ENCODE assay signal across 25 mouse cellular contexts in genomic region chr8:57409333-57409732, GRCm38 (mm10). TPM values are rescaled to one million over a fixed set of nuclear protein-coding genes. Genes with fewer than 3 reads are reported as not detected.
DNase-seq lines count a peak whose midpoint lies in the region; ATAC-seq and TF ChIP-seq lines count a peak whose summit lies in the region.
"Had no signal": no experiment of that assay in that cellular context is flagged by ENCODE, and none has a peak within 500 bp of the region (broad histone marks: within the 10 kb centered on the region; RNA-seq: fewer than 3 reads in every experiment).

No protein-coding gene starts in this region.

- TF ChIP-seq CTCF in kidney, adult 2 months (conservative IDR thresholded peaks at IDR 0.05; ENCODE audit: insufficient read depth, insufficient read length, low read depth, low read length): no peak
- no peak for TF ChIP-seq CTCF in lung, adult 2 months (IDR thresholded peaks at IDR 0.05; ENCODE audit: insufficient read depth, low read length)

- no peak overlapping the region for H3K4me3 ChIP-seq in kidney, embryonic 16.5 days (ENCODE audit: low read length)
- no peak overlapping the region for H3K4me3 ChIP-seq in kidney, adult 2 months (ENCODE audit: insufficient read depth, low read depth, low read length)
- no peak overlapping the region for H3K4me3 ChIP-seq in limb, embryonic 13.5 days
- H3K4me3 ChIP-seq in midbrain, embryonic 15.5 days: no peak overlapping the region
- H3K4me3 ChIP-seq in lung, adult 2 months (replicated peaks; ENCODE audit: extremely low read depth, low read depth, low read length): no peak overlapping the region
- H3K4me3 ChIP-seq: heart, embryonic 12.5 days; hindbrain, embryonic 12.5 days; liver, embryonic 15.5 days had no signal

- DNase-seq in heart, adult 11 months: peak; percentile 3
- DNase-seq in heart, postnatal 10 days: no peak
- no peak for DNase-seq in kidney, adult 2 months
- DNase-seq in lung, adult 2 months: no peak
- DNase-seq in urinary bladder, postnatal 25 days (ENCODE audit: low spot score): no peak
- DNase-seq: cerebellum, adult 11 months; cerebellum, postnatal 10 days; gastrocnemius, postnatal 10 days; heart, adult 18-20 months; heart, postnatal 14 days; kidney, postnatal 36 days; liver; right cerebral cortex, adult 18-20 months; right cerebral cortex, postnatal 4 days had no signal

- H3K4me2 ChIP-seq in kidney, embryonic 16.5 days (replicated peaks; ENCODE audit: low read depth, low read length): no peak overlapping the region
- H3K4me2 ChIP-seq in limb, embryonic 13.5 days (replicated peaks): peak overlapping the region; percentile 60; the same call in 1 of the 2 replicates
- H3K4me2 ChIP-seq in midbrain, embryonic 15.5 days: no peak overlapping the region
- H3K4me2 ChIP-seq: liver, embryonic 15.5 days had no signal

- no peak overlapping the region for H3K9ac ChIP-seq in kidney, embryonic 16.5 days (replicated peaks; ENCODE audit: low read length)
- H3K9ac ChIP-seq in limb, embryonic 13.5 days: no peak overlapping the region
- H3K9ac ChIP-seq in midbrain, embryonic 15.5 days: no peak overlapping the region
- H3K9ac ChIP-seq: heart, embryonic 12.5 days; hindbrain, embryonic 12.5 days; liver, embryonic 15.5 days; neural tube, embryonic 15.5 days had no signal

- H3K9me3 ChIP-seq in kidney, embryonic 16.5 days (ENCODE audit: low read length): no peaks in the 10 kb centered on the region
- H3K9me3 ChIP-seq in limb, embryonic 13.5 days: no peaks in the 10 kb centered on the region
- no peaks in the 10 kb centered on the region for H3K9me3 ChIP-seq in midbrain, embryonic 15.5 days
- H3K9me3 ChIP-seq: heart, embryonic 12.5 days; hindbrain, embryonic 12.5 days; liver, embryonic 15.5 days; neural tube, embryonic 15.5 days had no signal

- ATAC-seq in kidney, embryonic 16.5 days (ENCODE audit: low FRiP score, low TSS enrichment): peak; percentile 71
- ATAC-seq in limb, embryonic 13.5 days (ENCODE audit: low FRiP score, low read depth): no peak
- ATAC-seq in midbrain, embryonic 15.5 days (replicated peaks): 0 out of 2 replicates have a peak, but pooled peaks have one; percentile 12
- ATAC-seq: lung, postnatal 0 days had no signal

- H3K36me3 ChIP-seq in kidney, embryonic 16.5 days (ENCODE audit: insufficient read depth, low read length): no peaks in the 10 kb centered on the region
- H3K36me3 ChIP-seq in kidney, adult 2 months (ENCODE audit: control insufficient read depth, insufficient read depth, low read length): no peaks in the 10 kb centered on the region
- H3K36me3 ChIP-seq in limb, embryonic 13.5 days: no peaks in the 10 kb centered on the region
- no peaks in the 10 kb centered on the region for H3K36me3 ChIP-seq in midbrain, embryonic 15.5 days (replicated peaks)
- H3K36me3 ChIP-seq: heart, embryonic 12.5 days; hindbrain, embryonic 12.5 days; liver, embryonic 15.5 days; neural tube, embryonic 15.5 days had no signal

- H3K27me3 ChIP-seq in kidney, embryonic 16.5 days (ENCODE audit: insufficient read depth, low read length): peaks cover 12% of the 10 kb centered on the region
- peaks cover 1% of the 10 kb centered on the region; the same call in 1 of the 2 replicates for H3K27me3 ChIP-seq in kidney, adult 2 months (replicated peaks; ENCODE audit: control insufficient read depth, insufficient read depth, low read length)
- H3K27me3 ChIP-seq in limb, embryonic 13.5 days: peaks cover 26% of the 10 kb centered on the region
- peaks cover 4% of the 10 kb centered on the region for H3K27me3 ChIP-seq in midbrain, embryonic 15.5 days (replicated peaks)

- 31% methylated on average over 2 of the region's 2 CpGs for WGBS in kidney, embryonic 16.5 days
- 62% methylated on average over 2 of the region's 2 CpGs for WGBS in kidney, adult 2 months
- 48% methylated on average over 2 of the region's 2 CpGs for WGBS in limb, embryonic 13.5 days
- 27% methylated on average over 2 of the region's 2 CpGs for WGBS in midbrain, embryonic 15.5 days
- 45% methylated on average over 2 of the region's 2 CpGs for WGBS in lung, adult 2 months

- H3K4me1 ChIP-seq in kidney, embryonic 16.5 days (ENCODE audit: insufficient read depth, low read length): peaks cover 16% of the 10 kb centered on the region; the same call in 1 of the 2 replicates
- no peaks in the 10 kb centered on the region for H3K4me1 ChIP-seq in kidney, adult 2 months (ENCODE audit: control insufficient read depth, insufficient read depth, low read length)
- peaks cover 30% of the 10 kb centered on the region for H3K4me1 ChIP-seq in limb, embryonic 13.5 days
- H3K4me1 ChIP-seq in midbrain, embryonic 15.5 days: peaks cover 14% of the 10 kb centered on the region
- H3K4me1 ChIP-seq in lung, adult 2 months (ENCODE audit: control insufficient read depth, insufficient read depth, low read length): no peaks in the 10 kb centered on the region; the same call in 1 of the 2 replicates
- H3K4me1 ChIP-seq: liver, embryonic 15.5 days had no signal

- no peak overlapping the region for H3K27ac ChIP-seq in kidney, embryonic 16.5 days (ENCODE audit: low read length)
- H3K27ac ChIP-seq in kidney, adult 2 months (ENCODE audit: insufficient read depth, low read depth, low read length): no peak overlapping the region
- no peak overlapping the region for H3K27ac ChIP-seq in limb, embryonic 13.5 days
- H3K27ac ChIP-seq in midbrain, embryonic 15.5 days: no peak overlapping the region
- H3K27ac ChIP-seq: hindbrain, embryonic 12.5 days; liver, embryonic 15.5 days; neural tube, embryonic 15.5 days had no signal

- TF ChIP-seq POLR2A in kidney, adult 2 months (IDR thresholded peaks at IDR 0.05; ENCODE audit: low read depth, low read length): no peak
- no peak for TF ChIP-seq POLR2A in lung, adult 2 months (IDR thresholded peaks at IDR 0.05; ENCODE audit: borderline replicate concordance, extremely low read depth, low read depth, low read length)

- intact Hi-C loops in heart, postnatal 10 days (cut with DNase I): no loop called here

RNA-seq across cellular contexts. Expression of gene Scrg1, which starts 46.4 kb away (rescaled TPM):
- total RNA-seq in heart, postnatal 10 days (2021): not detected
- polyA plus RNA-seq in kidney, embryonic 16.5 days (2015; fragmentation: Nextera tagmentation; extraction: Ambion mirVana): not detected in 2 replicates
- 0.68 and 1.2 TPM in 2 replicates for polyA plus RNA-seq in kidney, adult 2 months (2012; rRNA removed)
- 16.4 and 17.8 TPM in 2 replicates for polyA plus RNA-seq in limb, embryonic 13.5 days (2015; fragmentation: Nextera tagmentation; extraction: Ambion mirVana)
- polyA plus RNA-seq in midbrain, embryonic 15.5 days (2015; fragmentation: Nextera tagmentation; extraction: Ambion mirVana): 8.1 and 8.5 TPM in 2 replicates
- polyA plus RNA-seq in lung, adult 2 months (2012; rRNA removed): 0.64 and 0.68 TPM in 2 replicates
- total RNA-seq: ES-E14; gastrocnemius, postnatal 10 days; heart, adult 18-20 months had no signal
- polyA plus RNA-seq: forebrain, embryonic 11.5 days; thymus, postnatal 0 days had no signal
